Mouse (Mus musculus): ENCODE measurements around the gene Fabp6.

DNA sequence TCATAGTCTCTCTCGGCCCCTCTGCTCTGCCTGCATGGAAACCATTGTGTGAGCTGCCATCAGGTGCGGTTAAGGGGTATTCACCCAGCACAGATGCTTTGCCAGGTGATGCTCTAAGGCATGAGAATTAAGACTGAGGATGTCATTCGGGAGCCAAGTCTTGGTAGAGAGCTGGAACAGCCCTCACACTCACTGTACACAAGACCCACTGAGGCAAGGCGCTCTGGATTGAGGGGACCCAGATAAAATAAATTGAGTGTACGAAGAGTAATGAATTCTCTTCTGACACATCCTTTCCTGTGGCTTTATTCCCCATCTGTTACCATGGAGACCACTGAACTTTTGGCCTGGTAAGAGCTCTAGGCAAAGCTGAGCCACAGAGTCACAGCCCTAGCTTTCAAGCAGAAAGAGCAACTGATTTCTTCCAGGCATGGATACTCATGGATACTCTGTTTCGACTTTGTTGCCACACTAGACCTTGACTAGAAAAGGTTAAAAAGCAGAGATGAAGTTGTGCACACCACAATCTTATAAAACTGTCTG, 11.7 kb downstream of the Fabp6 start:
- no peak for TF ChIP-seq CTCF (IDR thresholded peaks at IDR 0.05; ENCODE audit: extremely low read depth, insufficient read depth, insufficient read length, insufficient replicate concordance)
- TF ChIP-seq POLR2A (IDR thresholded peaks at IDR 0.05; ENCODE audit: low read depth, low read length): no peak

Data from spleen, adult 2 months (tissue).